Mouse (Mus musculus) embryo, embryonic 10 days (tissue): ENCODE results near the gene Olfr169.
"Not testable (repeated sequence)": the region's sequence is repeated elsewhere in the genome, so short reads cannot be mapped to it uniquely, and the experiment has no call there.

ENCODE experiments used
- DNase-seq: peaks from one replicate; pipeline ENCODE4 v3.0.0-alpha.2; 2015; ENCODE audit warnings: low spot score

Gene Olfr169

GRCm38 (mm10) chr16:19571709-19572108 is at the start of gene Olfr169:
Gene Olfr169 (minus strand): TSS chr16:19571809.
- DNase-seq: not testable (repeated sequence)

DNA sequence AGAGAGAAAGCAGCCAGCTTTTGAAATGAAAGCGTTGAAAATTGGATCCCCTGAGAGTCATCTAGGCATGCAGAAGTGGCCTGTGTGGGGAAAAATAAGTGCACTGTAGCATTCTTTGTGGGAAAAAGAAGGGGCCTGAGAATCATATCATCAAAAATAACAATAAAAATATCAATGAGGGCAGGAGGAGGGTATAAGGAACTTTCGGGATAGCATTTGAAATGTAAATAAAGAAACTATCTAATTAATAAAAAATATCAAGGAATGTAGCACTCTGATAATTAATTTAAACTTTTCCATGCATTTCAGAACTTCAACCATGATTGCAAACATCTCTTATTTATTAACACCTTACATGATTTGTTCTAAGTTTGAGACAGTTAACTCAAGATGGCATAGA is 40.2 kb upstream of the Olfr169 start, which contains the start of gene Olfr170:
TSS of gene Olfr170 (minus strand) at position 101 of the 400 bp plus-strand sequence.
- DNase-seq: not testable (repeated sequence)

DNA sequence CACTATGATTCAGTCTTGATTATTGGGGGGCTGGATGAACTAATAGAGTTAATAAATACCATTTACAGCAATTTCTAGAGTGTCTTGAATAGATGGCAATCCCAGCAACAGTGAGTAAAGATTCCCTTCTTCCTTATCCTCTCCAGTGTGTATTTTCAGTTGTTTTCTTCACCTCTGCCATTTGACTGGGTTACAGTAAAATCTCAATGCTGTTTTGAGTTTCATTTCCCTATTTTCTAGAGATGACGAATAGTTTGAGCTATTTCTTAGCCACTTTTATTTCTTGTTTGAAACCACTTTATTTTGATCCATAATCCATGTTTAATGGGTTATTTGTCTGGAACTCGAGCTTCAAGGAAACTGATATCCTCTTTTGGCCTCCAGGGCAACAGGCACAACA is 31.6 kb upstream of the Olfr169 start:
- no peak for DNase-seq

GRCm38 (mm10) chr16:19553429-19553828 is 18.2 kb downstream of the Olfr169 start:
- not testable (repeated sequence) for DNase-seq

GRCm38 (mm10) chr16:19552246-19552645 is 19.4 kb downstream of the Olfr169 start:
- DNase-seq: not testable (repeated sequence)

DNA sequence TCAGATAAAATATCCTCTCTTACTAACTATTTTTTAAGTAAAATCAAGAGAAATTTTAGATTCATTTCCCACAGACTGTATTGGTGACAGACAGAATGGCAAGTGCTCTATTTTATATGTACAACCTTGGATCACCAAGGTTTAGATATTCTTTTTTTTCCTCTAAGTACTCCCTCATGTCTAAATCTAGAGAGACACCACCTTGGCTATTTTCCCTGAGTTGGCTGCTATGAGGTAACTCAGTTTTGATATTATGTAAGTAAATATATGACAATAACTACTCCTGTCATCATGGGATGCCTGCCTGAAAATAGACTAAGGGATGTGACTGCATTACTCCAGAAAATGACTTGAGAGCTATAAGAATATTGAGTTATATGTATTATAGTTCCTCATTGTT is 36.2 kb downstream of the Olfr169 start, which contains the start of gene Olfr168:
TSS of gene Olfr168 (minus strand) at position 101 of the 400 bp plus-strand sequence.
- DNase-seq: no peak

- no peak for DNase-seq
Observed at GRCm38 (mm10) chr16:19522166-19522565, 49.4 kb downstream of the Olfr169 start, which contains the start of gene Olfr167. Gene Olfr167 (minus strand): TSS chr16:19522266.
